Mouse (Mus musculus): Measurements from ENCODE around the gene Gna13. TPM values are rescaled to one million over a fixed set of nuclear protein-coding genes. Genes with fewer than 3 reads are reported as not detected.

The Gna13 gene
- polyA plus RNA-seq, 1 experiment from 2014 or later, result 15.6 TPM

DNA sequence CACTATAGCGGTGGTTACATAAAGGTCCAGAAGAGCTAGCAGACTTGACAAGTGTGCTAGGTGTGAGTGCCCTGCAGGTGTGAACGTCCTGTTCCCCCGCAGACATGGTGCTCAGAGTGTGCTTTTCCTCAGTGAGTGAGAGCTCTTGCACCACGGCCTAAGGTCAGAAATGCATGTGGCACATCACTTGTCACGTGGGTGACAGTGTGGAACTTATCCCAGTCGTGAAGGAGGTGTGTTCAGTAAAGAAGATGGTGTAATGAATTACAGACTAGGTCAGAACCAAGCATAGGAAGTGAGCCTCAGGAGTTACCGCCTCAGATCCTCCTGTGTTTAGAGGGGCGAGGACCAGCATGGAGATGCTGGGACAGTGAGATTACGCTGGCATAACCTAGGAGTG lies 32.7 kb downstream of the Gna13 start:
- peaks cover 11% of the 10 kb centered on the region for H3K36me3 ChIP-seq (ENCODE audit: control insufficient read depth, insufficient read depth)
- ATAC-seq (ENCODE audit: low read depth), result peak; percentile 17; the same call in 1 of the 2 replicates
- WGBS (ENCODE audit: insufficient replicate concordance), result 83% methylated on average over 9 of the region's 9 CpGs

DNA sequence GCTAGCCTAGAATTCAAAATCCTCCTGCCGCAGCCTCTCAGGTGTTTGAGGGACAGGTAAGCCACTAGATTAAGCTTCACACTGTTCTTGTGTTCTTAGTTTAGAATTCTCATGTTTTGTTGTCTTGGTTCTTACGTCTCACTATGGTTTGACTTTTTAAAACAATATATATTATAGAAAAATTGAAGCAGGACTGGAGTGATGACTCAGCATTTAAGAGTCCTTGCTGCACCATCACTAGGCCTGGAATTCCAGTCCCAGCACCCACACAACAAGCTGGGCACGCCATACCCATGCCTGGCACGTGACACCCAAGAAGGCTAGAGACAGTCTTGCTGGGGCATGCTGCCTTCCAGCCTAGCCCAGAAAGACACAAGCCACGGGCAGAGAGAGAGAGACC lies 43.8 kb downstream of the Gna13 start:
- no peak overlapping the region for H3K27ac ChIP-seq (ENCODE audit: low read length)
- no peaks in the 10 kb centered on the region for H3K27me3 ChIP-seq (ENCODE audit: control insufficient read depth, insufficient read depth, low read depth, low read length)
- H3K9ac ChIP-seq (ENCODE audit: low read depth, low read length), result no peak overlapping the region
- H3K4me2 ChIP-seq (ENCODE audit: low read depth, low read length), result no peak overlapping the region
- H3K4me3 ChIP-seq (ENCODE audit: low read depth, low read length), result no peak overlapping the region
- no peaks in the 10 kb centered on the region for H3K9me3 ChIP-seq (replicated peaks; ENCODE audit: control insufficient read depth, low read length)
- no peaks in the 10 kb centered on the region for H3K4me1 ChIP-seq (ENCODE audit: control insufficient read depth, low read depth, low read length)
- no peaks in the 10 kb centered on the region for H3K36me3 ChIP-seq (ENCODE audit: control insufficient read depth, insufficient read depth)
- ATAC-seq (ENCODE audit: low read depth), result no peak
- WGBS (ENCODE audit: insufficient replicate concordance), result 71% methylated on average over 5 of the region's 5 CpGs

More for the DNA sequence above, 32.7 kb downstream of the Gna13 start:
- Histone ChIP-seq H3K9ac (ENCODE audit: low read depth, low read length) (no peak overlapping the region), H3K4me1 (ENCODE audit: control insufficient read depth, low read depth, low read length) (no peaks in the 10 kb centered on the region), H3K4me3 (ENCODE audit: low read depth, low read length) (no peak overlapping the region), H3K4me2 (ENCODE audit: low read depth, low read length) (no peak overlapping the region), H3K27me3 (ENCODE audit: control insufficient read depth, insufficient read depth, low read depth, low read length) (no peaks in the 10 kb centered on the region), H3K9me3 (replicated peaks; ENCODE audit: control insufficient read depth, low read length) (no peaks in the 10 kb centered on the region), H3K27ac (ENCODE audit: low read length) (no peak overlapping the region)

DNA sequence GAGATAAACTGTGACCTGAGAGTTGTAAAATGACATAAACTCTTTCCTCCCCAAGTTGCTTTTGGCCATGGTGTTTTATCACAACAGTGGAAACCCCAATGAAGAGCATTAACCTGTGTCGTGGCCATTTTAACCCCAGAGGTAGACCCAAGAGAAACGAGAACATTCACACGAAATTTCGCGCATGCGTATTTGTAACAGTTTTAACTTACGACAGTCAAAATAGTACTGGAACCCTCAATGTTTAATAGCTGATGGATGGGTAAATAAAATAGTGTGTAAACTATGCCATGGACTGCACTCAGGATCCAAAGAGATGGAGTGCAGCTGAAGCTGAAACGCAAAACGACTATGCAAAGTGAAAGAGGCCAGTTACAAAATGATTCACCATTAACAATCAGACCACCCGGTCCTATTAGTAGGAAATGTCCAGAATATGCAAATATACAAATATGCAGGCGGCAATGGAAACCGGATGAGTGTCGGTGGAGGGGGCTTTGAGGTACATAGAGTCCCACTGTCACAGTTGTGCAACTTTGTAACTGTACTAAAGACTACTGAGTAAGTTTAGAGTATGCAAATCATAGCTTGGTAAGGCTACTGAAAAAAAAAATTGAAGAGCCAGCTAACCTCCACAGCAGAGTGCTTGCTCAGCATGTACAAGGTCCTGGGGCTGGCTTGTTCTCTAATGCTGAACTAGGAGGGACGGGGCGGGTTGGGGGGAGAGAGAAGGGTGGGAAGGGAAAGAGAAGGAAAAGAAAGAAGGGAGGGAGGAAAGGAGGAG lies 47.8 kb downstream of the Gna13 start:
- no peaks in the 10 kb centered on the region for H3K9me3 ChIP-seq (replicated peaks; ENCODE audit: control insufficient read depth, low read length)
- no peak overlapping the region for H3K27ac ChIP-seq (ENCODE audit: low read length)
- WGBS (ENCODE audit: insufficient replicate concordance), result 76% methylated on average over 15 of the region's 15 CpGs
- H3K4me3 ChIP-seq (ENCODE audit: low read depth, low read length), result no peak overlapping the region
- no peak overlapping the region for H3K9ac ChIP-seq (ENCODE audit: low read depth, low read length)
- no peak overlapping the region for H3K4me2 ChIP-seq (ENCODE audit: low read depth, low read length)
- no peaks in the 10 kb centered on the region for H3K4me1 ChIP-seq (ENCODE audit: control insufficient read depth, low read depth, low read length)
- no peaks in the 10 kb centered on the region for H3K27me3 ChIP-seq (ENCODE audit: control insufficient read depth, insufficient read depth, low read depth, low read length)
- no peaks in the 10 kb centered on the region for H3K36me3 ChIP-seq (ENCODE audit: control insufficient read depth, insufficient read depth)
- ATAC-seq (ENCODE audit: low read depth), result no peak

DNA sequence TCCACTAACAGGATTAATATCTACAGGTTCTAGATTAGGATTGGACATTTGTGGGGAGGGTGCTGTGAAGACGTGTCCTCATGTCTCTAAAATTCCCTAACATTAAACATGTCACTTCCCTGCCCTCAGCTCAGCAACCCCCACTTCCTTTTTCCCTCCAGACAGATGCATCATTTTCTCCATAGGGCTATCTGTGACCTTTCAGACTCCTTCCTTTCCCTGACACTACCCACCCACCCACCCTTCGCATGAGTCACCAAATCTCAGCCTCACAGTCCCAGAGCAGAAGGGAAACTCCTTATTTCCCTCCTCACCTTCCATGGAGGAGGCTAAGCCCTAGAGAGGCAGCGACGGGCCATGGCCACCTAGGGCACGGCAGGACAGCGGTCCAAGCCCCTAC lies 51.0 kb downstream of the Gna13 start, which contains the start of gene 9930022D16Rik:
9930022D16Rik (plus strand) TSS at position 301 of the 400 bp plus-strand sequence.
- no peaks in the 10 kb centered on the region for H3K4me1 ChIP-seq (ENCODE audit: control insufficient read depth, low read depth, low read length)
- no peaks in the 10 kb centered on the region for H3K9me3 ChIP-seq (replicated peaks; ENCODE audit: control insufficient read depth, low read length)
- H3K36me3 ChIP-seq (ENCODE audit: control insufficient read depth, insufficient read depth), result no peaks in the 10 kb centered on the region
- 53% methylated on average over 6 of the region's 6 CpGs for WGBS (ENCODE audit: insufficient replicate concordance)
- H3K4me2 ChIP-seq (ENCODE audit: low read depth, low read length), result no peak within 1 kb of the TSS
- no peaks in the 10 kb centered on the region for H3K27me3 ChIP-seq (ENCODE audit: control insufficient read depth, insufficient read depth, low read depth, low read length)
- peak; percentile 27; the same call in 1 of the 2 replicates for ATAC-seq (ENCODE audit: low read depth)
- no peak within 1 kb of the TSS for H3K9ac ChIP-seq (ENCODE audit: low read depth, low read length)
- H3K4me3 ChIP-seq (ENCODE audit: low read depth, low read length), result no peak within 1 kb of the TSS
- H3K27ac ChIP-seq (ENCODE audit: low read length), result no peak within 1 kb of the TSS

DNA sequence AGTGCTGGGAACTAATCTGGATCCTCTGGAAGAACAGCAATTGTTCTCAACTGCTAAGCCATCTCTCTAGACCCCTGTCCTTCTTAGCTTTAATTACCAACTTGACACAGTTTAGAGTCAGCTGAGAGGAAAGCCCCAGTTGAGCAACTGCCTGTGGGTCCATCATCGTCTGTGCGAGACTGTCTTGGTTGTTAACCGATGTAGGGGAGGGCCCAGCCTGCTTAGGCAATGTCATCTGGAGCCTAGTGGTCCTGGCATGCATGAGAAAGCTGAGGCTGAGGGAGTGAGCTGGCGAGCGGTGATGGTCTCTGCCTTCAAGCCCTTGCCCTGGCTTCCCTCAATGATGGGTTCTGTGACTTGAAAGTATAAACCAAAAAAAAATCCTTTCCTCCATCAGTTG lies 52.2 kb downstream of the Gna13 start:
- no peaks in the 10 kb centered on the region for H3K36me3 ChIP-seq (ENCODE audit: control insufficient read depth, insufficient read depth)
- no peak overlapping the region for H3K4me3 ChIP-seq (ENCODE audit: low read depth, low read length)
- H3K9ac ChIP-seq (ENCODE audit: low read depth, low read length), result no peak overlapping the region
- no peaks in the 10 kb centered on the region for H3K9me3 ChIP-seq (replicated peaks; ENCODE audit: control insufficient read depth, low read length)
- no peaks in the 10 kb centered on the region for H3K4me1 ChIP-seq (ENCODE audit: control insufficient read depth, low read depth, low read length)
- H3K4me2 ChIP-seq (ENCODE audit: low read depth, low read length), result no peak overlapping the region
- no peaks in the 10 kb centered on the region for H3K27me3 ChIP-seq (ENCODE audit: control insufficient read depth, insufficient read depth, low read depth, low read length)
- H3K27ac ChIP-seq (ENCODE audit: low read length), result no peak overlapping the region
- ATAC-seq (ENCODE audit: low read depth), result no peak
- WGBS (ENCODE audit: insufficient replicate concordance), result 70% methylated on average over 5 of the region's 5 CpGs

DNA sequence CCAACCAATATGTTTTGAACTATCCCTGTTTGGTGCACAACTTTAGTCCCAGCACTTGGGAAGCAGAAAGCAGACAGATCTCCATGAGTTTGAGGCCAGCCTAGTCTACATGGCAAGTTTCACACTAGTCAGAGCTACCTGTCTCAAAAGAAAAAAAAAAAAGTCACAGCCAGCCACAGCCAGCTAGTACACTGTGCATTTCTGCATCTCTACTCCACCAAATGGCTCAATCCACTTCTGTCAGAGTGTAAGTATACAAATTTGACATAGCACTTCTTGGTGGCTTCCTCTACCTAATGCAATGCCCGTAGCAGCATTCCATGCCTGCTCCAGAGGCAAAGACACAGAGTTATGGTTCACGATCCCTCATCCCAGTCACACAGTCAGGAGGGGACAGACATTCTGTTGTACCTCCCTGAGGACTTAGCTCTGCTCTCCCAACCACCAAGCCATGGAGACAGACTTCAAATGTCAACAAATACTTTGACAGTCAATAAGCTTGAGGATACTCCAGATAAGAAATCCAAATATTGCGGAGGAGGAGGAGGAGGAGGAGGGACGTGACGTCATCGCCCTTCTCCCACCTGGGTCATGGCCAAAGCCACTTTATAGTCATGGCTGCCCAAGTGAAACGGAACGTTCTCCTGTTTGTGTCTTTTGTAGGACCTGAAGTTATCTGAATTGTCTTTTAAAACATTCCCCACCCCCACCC lies 54.2 kb downstream of the Gna13 start:
- H3K9ac ChIP-seq (ENCODE audit: low read depth, low read length), result no peak overlapping the region
- no peak overlapping the region for H3K4me3 ChIP-seq (ENCODE audit: low read depth, low read length)
- WGBS (ENCODE audit: insufficient replicate concordance), result 60% methylated on average over 8 of the region's 8 CpGs
- no peaks in the 10 kb centered on the region for H3K27me3 ChIP-seq (ENCODE audit: control insufficient read depth, insufficient read depth, low read depth, low read length)
- H3K36me3 ChIP-seq (ENCODE audit: control insufficient read depth, insufficient read depth), result no peaks in the 10 kb centered on the region
- no peak overlapping the region for H3K27ac ChIP-seq (ENCODE audit: low read length)
- no peak for ATAC-seq (ENCODE audit: low read depth)
- no peaks in the 10 kb centered on the region; the same call in 1 of the 2 replicates for H3K4me1 ChIP-seq (ENCODE audit: control insufficient read depth, low read depth, low read length)
- H3K9me3 ChIP-seq (replicated peaks; ENCODE audit: control insufficient read depth, low read length), result no peaks in the 10 kb centered on the region
- H3K4me2 ChIP-seq (ENCODE audit: low read depth, low read length), result no peak overlapping the region

DNA sequence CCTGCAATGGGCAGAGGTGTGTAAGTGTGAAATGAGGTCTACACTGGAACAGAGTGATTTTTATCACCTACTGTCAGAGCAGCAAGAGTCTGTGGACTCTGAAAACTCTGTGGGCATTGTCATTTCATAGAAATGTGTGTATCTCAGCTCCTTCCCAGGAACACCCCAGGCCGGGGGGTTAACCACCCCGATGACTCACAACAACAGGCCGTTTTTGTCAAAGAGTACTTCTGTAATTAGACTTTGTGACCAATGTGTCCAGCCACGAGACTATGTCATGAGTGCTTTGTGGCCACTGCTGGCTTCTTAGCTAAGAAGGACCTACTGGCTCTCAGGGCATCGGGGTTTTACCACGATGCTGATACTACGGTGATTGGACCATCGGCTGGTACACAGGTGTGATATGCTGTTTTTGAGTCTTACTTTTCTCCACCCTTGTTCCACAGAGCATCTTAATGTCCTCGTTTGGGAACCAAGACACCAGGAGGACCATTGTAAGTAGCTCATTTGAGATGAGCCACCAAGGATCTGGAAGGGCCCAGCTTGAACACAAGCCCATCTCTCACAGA lies 54.9 kb downstream of the Gna13 start:
- Histone ChIP-seq H3K36me3 (ENCODE audit: control insufficient read depth, insufficient read depth) (no peaks in the 10 kb centered on the region), H3K27me3 (ENCODE audit: control insufficient read depth, insufficient read depth, low read depth, low read length) (no peaks in the 10 kb centered on the region), H3K4me2 (ENCODE audit: low read depth, low read length) (no peak overlapping the region), H3K4me1 (ENCODE audit: control insufficient read depth, low read depth, low read length) (no peaks in the 10 kb centered on the region; the same call in 1 of the 2 replicates), H3K27ac (ENCODE audit: low read length) (no peak overlapping the region), H3K4me3 (ENCODE audit: low read depth, low read length) (no peak overlapping the region), H3K9me3 (replicated peaks; ENCODE audit: control insufficient read depth, low read length) (0 out of 2 replicates have a peak, but pooled peaks cover 2% of the 10 kb centered on the region), H3K9ac (ENCODE audit: low read depth, low read length) (no peak overlapping the region)
- WGBS (ENCODE audit: insufficient replicate concordance), result 52% methylated on average over 9 of the region's 9 CpGs
- no peak for ATAC-seq (ENCODE audit: low read depth)

DNA sequence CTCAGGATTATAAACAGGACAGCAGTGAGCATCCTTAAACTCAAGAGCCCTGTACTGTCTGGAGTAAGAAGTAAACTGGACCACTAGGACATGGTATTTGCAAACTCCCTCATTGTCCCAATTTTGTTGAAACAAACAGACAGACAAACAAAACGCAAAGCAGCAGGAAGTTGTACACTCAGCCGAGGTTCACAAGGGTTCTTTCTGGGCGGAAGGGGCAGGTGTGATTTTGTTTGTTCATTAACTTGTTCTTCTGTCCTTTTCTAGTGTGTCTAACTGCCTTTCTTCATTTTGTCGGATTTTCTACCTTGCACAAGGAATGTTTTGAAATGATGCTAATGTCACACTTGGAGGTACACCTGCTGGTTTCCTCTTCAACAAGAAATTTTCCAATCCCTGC lies 56.8 kb downstream of the Gna13 start:
- no peak overlapping the region for H3K27ac ChIP-seq (ENCODE audit: low read length)
- H3K9me3 ChIP-seq (replicated peaks; ENCODE audit: control insufficient read depth, low read length), result 0 out of 2 replicates have a peak, but pooled peaks cover 2% of the 10 kb centered on the region
- peaks cover 8% of the 10 kb centered on the region for H3K4me1 ChIP-seq (ENCODE audit: control insufficient read depth, low read depth, low read length)
- H3K27me3 ChIP-seq (ENCODE audit: control insufficient read depth, insufficient read depth, low read depth, low read length), result no peaks in the 10 kb centered on the region
- WGBS (ENCODE audit: insufficient replicate concordance), result 46% methylated on average over 4 of the region's 4 CpGs
- ATAC-seq (ENCODE audit: low read depth), result no peak
- H3K36me3 ChIP-seq (ENCODE audit: control insufficient read depth, insufficient read depth), result no peaks in the 10 kb centered on the region
- no peak overlapping the region for H3K4me2 ChIP-seq (ENCODE audit: low read depth, low read length)
- no peak overlapping the region for H3K9ac ChIP-seq (ENCODE audit: low read depth, low read length)
- no peak overlapping the region for H3K4me3 ChIP-seq (ENCODE audit: low read depth, low read length)
